In the genomic region with DNA sequence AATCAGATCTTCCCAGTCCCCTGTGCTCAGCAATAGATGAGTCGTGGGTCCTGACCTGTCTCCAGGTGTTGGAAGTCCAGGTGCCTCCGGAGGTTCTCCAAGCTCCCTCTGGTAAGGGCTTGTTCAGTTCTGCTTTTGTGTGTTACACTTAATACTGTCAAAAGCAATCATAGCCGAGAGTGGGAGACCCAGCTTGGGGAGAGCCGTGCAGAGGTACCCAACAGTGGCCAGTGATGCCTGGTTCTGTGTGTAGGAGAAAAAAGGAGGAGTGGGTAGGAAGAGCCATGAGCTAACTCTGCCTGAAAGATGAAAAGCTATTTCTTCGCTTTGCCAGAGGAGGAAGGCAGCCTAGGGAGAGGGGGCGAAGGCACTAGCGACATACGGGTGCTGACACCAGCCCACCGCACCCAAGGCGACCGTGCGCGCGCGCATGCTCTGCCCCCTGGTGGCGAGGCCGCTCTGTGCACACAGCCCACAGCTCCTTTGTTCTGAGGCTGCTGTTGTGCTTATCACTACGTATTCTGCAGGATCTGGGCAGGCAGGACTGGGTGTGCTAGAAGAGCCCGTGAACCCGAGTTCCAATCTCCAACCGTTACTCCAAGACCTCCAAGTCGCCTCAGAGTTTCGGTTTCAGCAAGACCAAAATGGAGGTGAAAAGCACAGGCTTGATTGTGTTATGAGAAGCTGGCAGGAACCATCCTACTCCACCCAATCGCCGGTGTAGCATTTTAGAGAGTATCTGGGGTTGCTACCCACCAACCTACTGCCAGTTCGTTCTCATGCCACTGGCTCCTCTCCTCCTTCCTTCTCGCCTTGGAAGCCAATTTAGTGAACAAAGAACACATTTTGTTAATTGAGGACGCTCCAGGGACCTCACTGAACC, we compare ENCODE assay signal across 1 mouse cellular context.
TF ChIP-seq lines count a peak whose summit lies in the region.

No protein-coding gene starts in this region.

TF ChIP-seq in CH12.LX, 34 proteins besides CTCF, POLR2A, EP300 and RAD21:
- TF ChIP-seq ZC3H11A (IDR thresholded peaks at IDR 0.05; ENCODE audit: low read depth, low read length) (peak; percentile 13; the same call in 1 of the 2 replicates), CHD2 (IDR thresholded peaks at IDR 0.05; ENCODE audit: low read length) (no peak), NRF1 (IDR thresholded peaks at IDR 0.05; ENCODE audit: low read depth, low read length) (peak; percentile 63), HCFC1 (IDR thresholded peaks at IDR 0.05; ENCODE audit: low read depth, low read length) (no peak), SMC3 (IDR thresholded peaks at IDR 0.05; ENCODE audit: low read depth, low read length) (peak; percentile 94)
